Mouse (Mus musculus): ENCODE data around the gene Olfr933. TPM values are rescaled to one million over a fixed set of nuclear protein-coding genes. Genes with fewer than 3 reads are reported as not detected.

Gene Olfr933
- not detected for total RNA-seq (2021)
- long read RNA-seq, result 0 reads

DNA sequence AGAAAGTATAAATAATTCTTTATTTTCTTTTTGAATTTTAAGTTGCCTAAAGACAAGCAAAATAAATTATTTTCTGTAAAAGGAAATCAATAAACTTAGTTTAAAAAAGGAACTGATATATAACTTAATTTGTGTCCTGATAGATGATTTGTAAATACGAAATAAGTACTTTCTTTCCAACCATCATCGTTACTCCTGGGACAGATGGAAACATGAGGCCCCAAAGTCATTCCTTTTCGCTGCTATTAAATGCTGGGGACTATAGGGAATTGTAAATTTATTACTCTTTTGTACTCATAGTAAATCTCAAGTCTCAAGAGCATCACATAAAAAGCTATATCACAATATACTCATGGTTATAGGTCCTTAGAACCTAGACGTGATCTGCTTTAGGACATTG, at the start of gene Olfr933:
Gene Olfr933 (plus strand): TSS at position 301 of the 400 bp plus-strand sequence.
- no peak for DNase-seq (ENCODE audit: low spot score in 2 of 2)

DNA sequence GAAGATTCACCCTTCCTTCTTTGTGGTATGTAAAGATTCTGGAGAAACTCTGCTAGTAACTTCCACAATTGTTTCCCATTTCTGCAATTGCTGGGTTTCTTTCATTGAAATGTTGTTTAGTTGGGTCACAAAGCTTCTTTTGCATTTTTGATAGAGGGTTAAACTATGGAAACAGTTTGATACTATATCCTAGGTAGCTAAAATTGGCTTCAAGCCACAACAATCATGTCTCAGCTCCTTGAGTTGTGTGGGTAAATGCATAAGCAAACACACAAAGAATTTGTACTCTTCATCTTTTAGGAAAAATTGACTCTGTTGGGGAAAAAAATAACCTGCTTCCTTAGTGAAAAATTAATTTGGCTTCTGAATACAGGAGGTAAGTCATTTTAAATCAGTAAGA, 42.6 kb upstream of the Olfr933 start, which contains the start of gene Olfr930:
Gene Olfr930 (plus strand): TSS at position 301 of the 400 bp plus-strand sequence.
- no peak for DNase-seq (ENCODE audit: low spot score in 2 of 2)

DNA sequence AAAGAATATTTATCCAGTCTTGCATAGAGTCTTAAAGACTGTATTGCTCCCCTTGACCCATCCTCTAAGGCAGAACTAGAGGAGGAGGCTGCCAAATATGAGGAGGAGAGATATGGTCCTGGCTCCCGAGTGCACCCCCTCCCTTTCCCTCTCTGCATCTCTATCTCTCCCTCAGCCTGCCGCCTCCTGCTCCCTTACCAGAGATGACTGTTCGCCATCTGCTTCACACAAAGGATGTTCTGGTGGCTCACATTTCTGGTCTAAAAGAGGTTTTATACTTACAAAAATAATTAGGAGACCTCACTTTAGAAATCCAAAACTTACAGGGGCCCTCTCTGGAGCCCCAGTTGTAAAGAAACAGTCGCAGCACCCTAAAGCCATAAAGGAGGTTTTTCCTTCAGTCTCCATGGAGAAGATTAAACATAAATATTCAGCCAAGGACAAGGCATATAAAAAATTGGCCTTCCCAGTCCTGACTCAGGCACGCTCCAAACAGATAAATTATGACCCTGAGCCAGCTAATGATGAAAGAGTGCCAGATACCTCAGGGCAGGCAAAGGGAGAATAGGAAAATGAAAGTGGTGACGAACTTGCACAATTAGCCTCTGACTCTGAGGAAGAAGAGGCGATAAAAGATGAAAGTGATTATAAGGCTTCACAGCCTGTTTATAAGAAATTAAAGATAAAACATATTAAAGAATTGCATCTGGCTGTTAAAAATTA, 18.6 kb upstream of the Olfr933 start:
- DNase-seq (ENCODE audit: low spot score in 2 of 2), result peak; percentile 14 to 48

DNA sequence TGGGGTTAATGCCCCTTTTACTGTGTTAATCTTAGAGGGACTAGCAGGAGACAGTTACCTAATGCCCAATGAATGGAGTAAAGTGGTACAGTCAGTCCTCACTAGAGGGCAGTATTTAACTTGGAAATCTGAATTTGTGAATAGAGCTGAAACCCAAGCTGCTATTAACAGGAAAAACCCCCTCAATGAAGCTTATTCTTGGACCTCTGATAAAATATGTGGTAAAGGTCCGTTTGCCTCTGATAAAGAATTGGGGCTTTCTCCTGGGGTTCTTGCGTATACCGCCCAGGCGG, 18.0 kb upstream of the Olfr933 start:
- peak in 1 of 2 experiments; percentile 7 for DNase-seq (ENCODE audit: low spot score in 2 of 2)

DNA sequence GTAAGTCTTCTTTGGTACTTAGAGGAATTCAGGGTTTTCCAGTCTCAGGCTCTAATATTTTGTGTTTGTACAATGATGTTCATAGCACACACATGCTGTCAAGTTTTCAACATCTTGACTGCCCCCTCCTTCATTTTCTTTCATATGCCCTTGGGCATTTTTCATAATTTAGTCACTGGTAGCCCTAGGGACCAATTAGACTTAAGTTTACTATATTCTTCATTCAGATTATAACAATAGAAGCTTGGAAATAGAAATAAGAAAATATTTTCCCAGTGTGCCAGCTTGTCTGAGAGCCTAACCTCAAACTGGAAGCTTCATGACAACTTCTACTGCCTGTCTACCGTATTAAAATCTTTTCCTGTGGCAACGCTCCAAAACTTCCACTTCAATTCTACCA, 16.1 kb downstream of the Olfr933 start, which contains the start of gene Olfr934:
Gene Olfr934 (minus strand): TSS at position 101 of the 400 bp plus-strand sequence.
- DNase-seq (ENCODE audit: low spot score in 2 of 2), result no peak

DNA sequence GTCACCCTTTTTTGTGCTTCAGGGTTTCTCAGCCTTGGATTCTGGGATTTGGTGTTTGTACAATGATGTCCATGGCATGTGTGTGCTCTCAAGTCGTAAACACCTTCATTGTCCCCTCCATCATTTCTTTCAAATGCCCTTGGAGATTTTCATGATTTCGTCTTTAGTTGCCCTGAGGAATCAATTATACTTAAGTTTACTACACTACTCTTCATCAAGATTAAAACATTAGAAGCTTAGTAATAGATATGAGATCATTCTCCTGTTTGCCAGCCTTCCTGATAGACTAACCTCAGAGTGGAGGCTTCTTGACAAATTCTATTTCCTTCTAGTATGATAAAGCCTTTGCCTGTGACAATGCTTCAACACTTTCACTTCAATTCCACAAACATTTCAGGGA, 27.5 kb downstream of the Olfr933 start, which contains the start of gene Olfr935:
Gene Olfr935 (minus strand): TSS at position 101 of the 400 bp plus-strand sequence.
- DNase-seq (ENCODE audit: low spot score in 2 of 2), result no peak

DNA sequence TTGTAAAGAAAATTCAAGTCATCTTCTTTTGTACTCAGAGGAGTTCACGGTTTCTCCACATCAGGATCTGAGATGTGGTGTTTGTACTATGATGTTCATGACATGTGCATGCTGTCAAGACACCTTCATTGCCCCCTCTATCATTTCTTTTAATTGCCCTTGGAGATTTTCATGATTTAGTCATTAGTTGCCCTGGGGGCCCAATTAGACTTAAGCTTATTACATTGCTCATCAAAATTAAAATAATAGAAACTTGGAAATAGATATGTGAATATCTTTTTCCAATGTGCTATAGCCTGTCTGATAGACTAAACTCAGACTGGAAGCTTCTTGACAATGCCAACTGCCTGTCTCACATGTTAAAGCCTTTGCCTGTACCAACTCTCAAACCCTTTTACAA, 51.2 kb downstream of the Olfr933 start, which contains the start of gene Olfr146:
Gene Olfr146 (minus strand): TSS at position 101 of the 400 bp plus-strand sequence.
- no peak for DNase-seq (ENCODE audit: low spot score in 2 of 2)

Other genes starting within 250 kb of the Olfr933 start
- under 1 TPM; 0.12 to 0.15 TPM for gene Olfr920, start 220.0 kb upstream of the Olfr933 start, total RNA-seq (2021)
- not detected for gene Olfr921, start 199.2 kb upstream of the Olfr933 start, total RNA-seq (2021)
- not detected for gene Olfr922, start 157.7 kb upstream of the Olfr933 start, total RNA-seq (2021)
- gene Olfr923, start 145.8 kb upstream of the Olfr933 start, total RNA-seq (2021), result not detected
- not detected for gene Olfr924, start 127.9 kb upstream of the Olfr933 start, total RNA-seq (2021)
- not detected for gene Olfr26, start 117.3 kb upstream of the Olfr933 start, total RNA-seq (2021)
- gene Olfr926, start 95.2 kb upstream of the Olfr933 start, total RNA-seq (2021), result not detected
- not detected for gene Olfr930, start 42.5 kb upstream of the Olfr933 start, total RNA-seq (2021)
- gene Olfr934, start 16.0 kb downstream of the Olfr933 start, total RNA-seq (2021), result not detected
- gene Olfr935, start 27.4 kb downstream of the Olfr933 start, total RNA-seq (2021), result not detected
- not detected for gene Olfr146, start 51.1 kb downstream of the Olfr933 start, total RNA-seq (2021)
- not detected for gene Olfr937, start 92.6 kb downstream of the Olfr933 start, total RNA-seq (2021)
- gene Olfr938, start 106.6 kb downstream of the Olfr933 start, total RNA-seq (2021), result not detected
- gene Olfr27, start 155.8 kb downstream of the Olfr933 start, total RNA-seq (2021), result not detected
- not detected for gene Olfr943, start 194.0 kb downstream of the Olfr933 start, total RNA-seq (2021)
- not detected for gene Olfr944, start 229.6 kb downstream of the Olfr933 start, total RNA-seq (2021)